Mouse (Mus musculus) kidney, embryonic 14.5 days (tissue): Measurements from ENCODE around the gene Tspan33. TPM values are rescaled to one million over a fixed set of nuclear protein-coding genes. Genes with fewer than 3 reads are reported as not detected.

Source experiments
- ATAC-seq: fragments of 200-750 bp; cut with Nextera tagmentation; 2 replicates; pipeline ENCODE4 v1.8.0; 2017; ENCODE audit warnings: moderate number of reproducible peaks, mild to moderate bottlenecking, moderate TSS enrichment, moderate library complexity; ENCODE audit not compliant: low FRiP score, low TSS enrichment
- H3K27ac ChIP-seq: fragments of 300-500 bp; sonication (generic); 2 replicates; pipeline ENCODE4 v1.5.1; 2014; ENCODE audit warnings: low read depth, mild to moderate bottlenecking, low read length, moderate library complexity, mixed read lengths
- H3K27me3 ChIP-seq: fragments of 300-500 bp; sonication (generic); 2 replicates; pipeline ENCODE4 v1.6.1; 2014; ENCODE audit warnings: mild to moderate bottlenecking, low read length; ENCODE audit not compliant: control insufficient read depth, insufficient read depth
- H3K36me3 ChIP-seq: fragments of 300-500 bp; sonication (generic); 2 replicates; pipeline ENCODE4 v1.6.1; 2014; ENCODE audit warnings: low read length, mixed read lengths; ENCODE audit not compliant: control insufficient read depth, insufficient read depth
- H3K4me1 ChIP-seq: fragments of 300-500 bp; sonication (generic); 2 replicates; pipeline ENCODE4 v1.6.1; 2014; ENCODE audit warnings: low read length, mixed read lengths; ENCODE audit not compliant: control insufficient read depth, insufficient read depth
- H3K4me2 ChIP-seq: fragments of 300-500 bp; sonication (generic); replicated peaks from 2 replicates; pipeline ENCODE4 v1.6.1; 2014; ENCODE audit warnings: low read depth, mild to moderate bottlenecking, low read length
- H3K4me3 ChIP-seq: fragments of 300-500 bp; sonication (generic); 2 replicates; pipeline ENCODE4 v1.5.1; 2014; ENCODE audit warnings: mild to moderate bottlenecking, low read length
- H3K9ac ChIP-seq: fragments of 300-500 bp; sonication (generic); 2 replicates; pipeline ENCODE4 v1.6.1; 2014; ENCODE audit warnings: low read depth, mild to moderate bottlenecking, low read length, moderate library complexity
- H3K9me3 ChIP-seq: fragments of 300-500 bp; sonication (generic); 2 replicates; pipeline ENCODE4 v1.6.1; 2016; ENCODE audit warnings: low read length; ENCODE audit not compliant: control insufficient read depth
- WGBS: fragments of 180-500 bp; shearing (Covaris S2); extraction: QIAGEN DNeasy Blood & Tissue Kit; methylation state at CpG from one replicate; pipeline ENCODE4 v1.1.7; 2014; 5-methylcytosine and 5-hydroxymethylcytosine counted together
- polyA plus RNA-seq: library from polyadenylated mRNA; unstranded; fragments of >200 nt; fragmentation: Nextera tagmentation; extraction: Ambion mirVana; gene quantifications from 2 replicates; pipeline ENCODE4 v1.2.1, GENCODE M21; 2014

Tspan33 gene
- polyA plus RNA-seq, 1 experiment from 2014 or later, result 10.2 TPM

GRCm38 (mm10) chr6:29694375-29695289, 610 bp downstream of the Tspan33 start:
- Histone ChIP-seq H3K27ac (no peak overlapping the region), H3K9ac (peak overlapping the region; percentile 76), H3K4me1 (peaks cover 11% of the 10 kb centered on the region; the same call in 1 of the 2 replicates), H3K4me2 (peak overlapping the region; percentile 93), H3K36me3 (no peaks in the 10 kb centered on the region), H3K4me3 (peak overlapping the region; percentile 77), H3K27me3 (peaks cover 9% of the 10 kb centered on the region; the same call in 1 of the 2 replicates), H3K9me3 (no peaks in the 10 kb centered on the region)
- 4% methylated on average over 35 of the region's 35 CpGs for WGBS
- peak; percentile 71 for ATAC-seq

- H3K9ac ChIP-seq, result no peak overlapping the region
- peaks cover 9% of the 10 kb centered on the region; the same call in 1 of the 2 replicates for H3K27me3 ChIP-seq
- H3K4me1 ChIP-seq, result peaks cover 11% of the 10 kb centered on the region; the same call in 1 of the 2 replicates
- no peaks in the 10 kb centered on the region for H3K36me3 ChIP-seq
- no peaks in the 10 kb centered on the region for H3K9me3 ChIP-seq
- no peak for ATAC-seq
- H3K27ac ChIP-seq, result no peak overlapping the region
- peak overlapping the region; percentile 77; the same call in 1 of the 2 replicates for H3K4me3 ChIP-seq
- 0 out of 2 replicates have a peak overlapping the region, but pooled peaks have one; percentile 9 for H3K4me2 ChIP-seq
- WGBS, result 65% methylated on average over 3 of the region's 3 CpGs
These were observed 1.3 kb downstream of the Tspan33 start for GRCm38 (mm10) chr6:29695290-29695674.

- no peak overlapping the region for H3K9ac ChIP-seq
- peaks cover 11% of the 10 kb centered on the region; the same call in 1 of the 2 replicates for H3K4me1 ChIP-seq
- no peaks in the 10 kb centered on the region for H3K36me3 ChIP-seq
- ATAC-seq, result no peak
- no peak overlapping the region for H3K4me2 ChIP-seq
- no peaks in the 10 kb centered on the region for H3K9me3 ChIP-seq
- no peak overlapping the region for H3K4me3 ChIP-seq
- no peak overlapping the region for H3K27ac ChIP-seq
- H3K27me3 ChIP-seq, result peaks cover 9% of the 10 kb centered on the region; the same call in 1 of the 2 replicates
- WGBS, result 74% methylated on average over 7 of the region's 7 CpGs
These were observed 2.0 kb downstream of the Tspan33 start for GRCm38 (mm10) chr6:29695975-29696374.

- Histone ChIP-seq H3K4me3 (no peak overlapping the region), H3K27ac (no peak overlapping the region), H3K27me3 (peaks cover 7% of the 10 kb centered on the region; the same call in 1 of the 2 replicates), H3K9me3 (no peaks in the 10 kb centered on the region), H3K4me2 (no peak overlapping the region), H3K36me3 (no peaks in the 10 kb centered on the region), H3K9ac (no peak overlapping the region), H3K4me1 (peaks cover 11% of the 10 kb centered on the region; the same call in 1 of the 2 replicates)
- no peak for ATAC-seq
These were observed 3.1 kb downstream of the Tspan33 start for GRCm38 (mm10) chr6:29697139-29697538.

- H3K9ac ChIP-seq, result no peak overlapping the region
- 53% methylated on average over 3 of the region's 3 CpGs for WGBS
- H3K27ac ChIP-seq, result no peak overlapping the region
- no peaks in the 10 kb centered on the region for H3K9me3 ChIP-seq
- H3K36me3 ChIP-seq, result no peaks in the 10 kb centered on the region
- H3K4me3 ChIP-seq, result no peak overlapping the region
- peaks cover 11% of the 10 kb centered on the region; the same call in 1 of the 2 replicates for H3K4me1 ChIP-seq
- no peak overlapping the region for H3K4me2 ChIP-seq
- ATAC-seq, result no peak
- H3K27me3 ChIP-seq, result peaks cover 5% of the 10 kb centered on the region; the same call in 1 of the 2 replicates
These were observed 3.5 kb downstream of the Tspan33 start for GRCm38 (mm10) chr6:29697548-29697947.

GRCm38 (mm10) chr6:29699085-29699745, 5.2 kb downstream of the Tspan33 start:
- Histone ChIP-seq H3K36me3 (no peaks in the 10 kb centered on the region), H3K4me3 (no peak overlapping the region), H3K27ac (no peak overlapping the region), H3K9ac (no peak overlapping the region), H3K4me1 (peaks cover 4% of the 10 kb centered on the region; the same call in 1 of the 2 replicates), H3K9me3 (no peaks in the 10 kb centered on the region), H3K27me3 (no peaks in the 10 kb centered on the region; the same call in 1 of the 2 replicates), H3K4me2 (no peak overlapping the region)
- 86% methylated on average over 7 of the region's 7 CpGs for WGBS
- ATAC-seq, result no peak

- no peak overlapping the region for H3K4me3 ChIP-seq
- H3K9ac ChIP-seq, result no peak overlapping the region
- H3K36me3 ChIP-seq, result no peaks in the 10 kb centered on the region
- 0 out of 2 replicates have a peak, but pooled peaks have one; percentile 55 for ATAC-seq
- H3K27ac ChIP-seq, result no peak overlapping the region
- no peaks in the 10 kb centered on the region for H3K9me3 ChIP-seq
- H3K4me2 ChIP-seq, result no peak overlapping the region
- no peaks in the 10 kb centered on the region for H3K4me1 ChIP-seq
- H3K27me3 ChIP-seq, result no peaks in the 10 kb centered on the region
- 69% methylated on average over 6 of the region's 6 CpGs for WGBS
These were observed 7.0 kb downstream of the Tspan33 start for GRCm38 (mm10) chr6:29701051-29701450.

GRCm38 (mm10) chr6:29702126-29702525, 8.1 kb downstream of the Tspan33 start:
- Histone ChIP-seq H3K36me3 (no peaks in the 10 kb centered on the region), H3K9me3 (no peaks in the 10 kb centered on the region), H3K27me3 (no peaks in the 10 kb centered on the region), H3K4me3 (no peak overlapping the region), H3K9ac (no peak overlapping the region), H3K27ac (no peak overlapping the region), H3K4me1 (no peaks in the 10 kb centered on the region), H3K4me2 (no peak overlapping the region)
- WGBS, result 87% methylated on average over 3 of the region's 3 CpGs
- no peak for ATAC-seq
